Mouse (Mus musculus): ENCODE data around the gene Syne2. TPM values are rescaled to one million over a fixed set of nuclear protein-coding genes. Genes with fewer than 3 reads are reported as not detected.

Syne2 gene
- total and polyA plus RNA-seq, 3 experiments = 3.9 to 7.5 (median 4.9) TPM

DNA sequence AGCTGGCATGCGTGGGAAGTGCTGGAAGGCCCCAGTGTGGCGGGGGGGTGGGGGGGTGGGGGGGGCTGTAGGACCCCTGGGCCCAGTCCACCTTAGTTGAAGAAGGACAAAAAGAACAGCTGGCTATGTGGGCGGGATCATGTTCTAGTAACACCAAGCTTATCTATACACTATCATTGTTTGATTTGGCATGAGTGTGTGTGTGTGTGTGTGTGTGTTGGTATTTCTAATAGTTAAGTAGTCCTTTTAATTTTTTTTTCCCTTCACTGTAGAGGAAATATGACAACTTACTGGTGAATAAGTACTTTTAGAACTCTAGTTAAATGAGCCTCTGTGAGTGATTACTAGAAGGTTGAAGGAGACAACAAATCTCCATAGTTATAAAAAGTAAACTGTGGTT lies 230.0 kb downstream of the Syne2 start:
- Histone ChIP-seq H3K27me3 (replicated peaks) (no peaks in the 10 kb centered on the region), H3K27ac (ENCODE audit: insufficient read depth, low read depth) (no peak overlapping the region), H3K79me2 (replicated peaks; ENCODE audit: control insufficient read depth, extremely low read depth, insufficient read depth, poor library complexity, severe bottlenecking) (no peaks in the 10 kb centered on the region), H3K9ac (ENCODE audit: insufficient read depth, low read depth) (no peak overlapping the region), H3K4me1 (ENCODE audit: control insufficient read depth in 1 of 2, insufficient read depth in 2 of 2) (peaks cover 5 to 8% of the 10 kb centered on the region in 2 experiments; a peak in 2 of 4 replicates), H3K4me3 (replicated peaks in 1 of 3; ENCODE audit: low read depth in 2 of 3, low read length in 2 of 3, poor library complexity in 1 of 3) (no peak overlapping the region), H3K4me2 (ENCODE audit: insufficient read depth, low read depth, poor library complexity, severe bottlenecking) (no peak overlapping the region), H3K36me3 (replicated peaks in 1 of 2; ENCODE audit: control insufficient read depth in 1 of 2, insufficient read depth in 1 of 2, low read length in 1 of 2) (peaks cover 0 to 17% of the 10 kb centered on the region in 2 experiments), H3K9me3 (replicated peaks; ENCODE audit: low read length) (no peaks in the 10 kb centered on the region)
- TF ChIP-seq MYC (IDR thresholded peaks at IDR 0.05; ENCODE audit: low read depth, low read length) (no peak), GABPA (IDR thresholded peaks at IDR 0.05; ENCODE audit: insufficient replicate concordance, low read depth, low read length) (no peak), ZC3H11A (IDR thresholded peaks at IDR 0.05; ENCODE audit: low read depth, low read length) (no peak), KAT2A (IDR thresholded peaks at IDR 0.05; ENCODE audit: insufficient replicate concordance, low read length) (no peak), MXI1 (IDR thresholded peaks at IDR 0.05; ENCODE audit: low read depth, low read length) (no peak), PAX5 (IDR thresholded peaks at IDR 0.05; ENCODE audit: low read length) (no peak)
- in situ Hi-C loops (cut with MboI; ENCODE audit: low pct_ligation_motif_present, low pct_unique_long_range_greater_than_20kb, low sequenced_read_pairs) (no loop called here), dilution Hi-C loops (cut with MboI; ENCODE audit: extremely low pct_ligation_motif_present, extremely low pct_unique_long_range_greater_than_20kb, low sequenced_read_pairs) (no loop called here)
- DNase-seq (ENCODE audit: extremely low read depth) = no peak

DNA sequence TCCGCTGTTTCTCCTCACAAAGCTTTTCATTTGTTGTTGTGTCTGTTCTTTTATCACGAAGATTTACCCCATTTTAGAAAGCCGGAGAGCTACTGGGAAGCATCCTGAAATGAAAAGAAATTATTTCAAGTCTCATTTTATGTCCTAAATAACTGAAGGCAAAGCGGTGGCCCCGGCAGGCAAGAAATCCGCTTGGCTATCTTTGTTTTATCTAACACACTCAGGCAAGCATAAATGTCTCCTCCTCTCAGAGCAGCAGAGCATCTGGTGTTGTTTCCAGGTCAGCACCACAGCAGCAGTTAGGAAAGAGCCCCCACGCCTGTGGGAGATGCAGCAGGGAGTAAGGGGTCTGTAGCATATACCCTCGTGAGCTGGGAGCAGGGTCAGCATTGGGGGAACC lies 230.7 kb downstream of the Syne2 start:
- Histone ChIP-seq H3K27ac (ENCODE audit: insufficient read depth, low read depth) (no peak overlapping the region), H3K27me3 (replicated peaks) (no peaks in the 10 kb centered on the region), H3K4me1 (ENCODE audit: control insufficient read depth in 1 of 2, insufficient read depth in 2 of 2) (peaks cover 5 to 8% of the 10 kb centered on the region in 2 experiments; a peak in 2 of 4 replicates), H3K79me2 (replicated peaks; ENCODE audit: control insufficient read depth, extremely low read depth, insufficient read depth, poor library complexity, severe bottlenecking) (no peaks in the 10 kb centered on the region), H3K36me3 (replicated peaks in 1 of 2; ENCODE audit: control insufficient read depth in 1 of 2, insufficient read depth in 1 of 2, low read length in 1 of 2) (peaks cover 0 to 16% of the 10 kb centered on the region in 2 experiments), H3K9me3 (replicated peaks; ENCODE audit: low read length) (no peaks in the 10 kb centered on the region), H3K4me3 (replicated peaks in 1 of 3; ENCODE audit: low read depth in 2 of 3, low read length in 2 of 3, poor library complexity in 1 of 3) (no peak overlapping the region), H3K9ac (ENCODE audit: insufficient read depth, low read depth) (no peak overlapping the region), H3K4me2 (ENCODE audit: insufficient read depth, low read depth, poor library complexity, severe bottlenecking) (no peak overlapping the region)
- dilution Hi-C loops (cut with MboI; ENCODE audit: extremely low pct_ligation_motif_present, extremely low pct_unique_long_range_greater_than_20kb, low sequenced_read_pairs) (no loop called here), in situ Hi-C loops (cut with MboI; ENCODE audit: low pct_ligation_motif_present, low pct_unique_long_range_greater_than_20kb, low sequenced_read_pairs) (no loop called here)
- TF ChIP-seq USF2 (conservative IDR thresholded peaks at IDR 0.05; ENCODE audit: low read depth, low read length) = no peak
- no peak for TF ChIP-seq KAT2A (IDR thresholded peaks at IDR 0.05; ENCODE audit: insufficient replicate concordance, low read length)
- no peak for TF ChIP-seq TCF12 (IDR thresholded peaks at IDR 0.05; ENCODE audit: low read depth, low read length)
- TF ChIP-seq NELFE (IDR thresholded peaks at IDR 0.05; ENCODE audit: low read depth, low read length) = no peak
- no peak for TF ChIP-seq EP300 (IDR thresholded peaks at IDR 0.05; ENCODE audit: low read length)
- no peak for TF ChIP-seq NRF1 (IDR thresholded peaks at IDR 0.05; ENCODE audit: low read depth, low read length)
- no peak for TF ChIP-seq MEF2A (IDR thresholded peaks at IDR 0.05; ENCODE audit: borderline replicate concordance, low read depth, low read length)
- TF ChIP-seq GABPA (IDR thresholded peaks at IDR 0.05; ENCODE audit: insufficient replicate concordance, low read depth, low read length) = no peak
- no peak for TF ChIP-seq TBP (conservative IDR thresholded peaks at IDR 0.05; ENCODE audit: low read depth, low read length)
- TF ChIP-seq BHLHE40 (IDR thresholded peaks at IDR 0.05; ENCODE audit: low read depth, low read length) = no peak
- no peak for TF ChIP-seq SIN3A (IDR thresholded peaks at IDR 0.05; ENCODE audit: low read length)
- TF ChIP-seq JUN (IDR thresholded peaks at IDR 0.05; ENCODE audit: insufficient read depth, low read depth, low read length) = no peak
- no peak for TF ChIP-seq CHD1 (IDR thresholded peaks at IDR 0.05; ENCODE audit: low read depth, low read length)
- no peak for DNase-seq (ENCODE audit: extremely low read depth)

Measured in CH12.LX (cell line).